Mouse (Mus musculus) yolk sac, embryonic 10.5 days (tissue): ENCODE measurements around the gene Sucnr1.
"Not testable (repeated sequence)": the region's sequence is repeated elsewhere in the genome, so short reads cannot be mapped to it uniquely, and the experiment has no call there.

Experiments
- DNase-seq: peaks from one replicate; pipeline ENCODE4 v3.0.0-alpha.2; 2017; ENCODE audit warnings: low spot score

Sucnr1 gene

GRCm38 (mm10) chr3:60081648-60082047 is at the start of gene Sucnr1:
Gene Sucnr1 (plus strand): TSS chr3:60081869.
- DNase-seq = no peak

GRCm38 (mm10) chr3:60046221-60046913 is 35.3 kb upstream of the Sucnr1 start:
- DNase-seq = no peak

- no peak for DNase-seq
Observed at GRCm38 (mm10) chr3:60053231-60053927, 28.3 kb upstream of the Sucnr1 start.

- DNase-seq = no peak
Observed at GRCm38 (mm10) chr3:60053931-60054330, 27.7 kb upstream of the Sucnr1 start.

- no peak for DNase-seq
Observed at GRCm38 (mm10) chr3:60056451-60056850, 25.2 kb upstream of the Sucnr1 start.

- DNase-seq = no peak
Observed at GRCm38 (mm10) chr3:60057070-60057808, 24.4 kb upstream of the Sucnr1 start.

- DNase-seq = no peak
Observed at GRCm38 (mm10) chr3:60057809-60058082, 23.9 kb upstream of the Sucnr1 start.

GRCm38 (mm10) chr3:60078883-60079415 is 2.7 kb upstream of the Sucnr1 start:
- DNase-seq = no peak

GRCm38 (mm10) chr3:60080572-60080971 is 1.1 kb upstream of the Sucnr1 start:
- DNase-seq = no peak

GRCm38 (mm10) chr3:60082746-60083145 is 1.1 kb downstream of the Sucnr1 start:
- DNase-seq = no peak

- DNase-seq = no peak
Observed at GRCm38 (mm10) chr3:60085729-60086128, 4.1 kb downstream of the Sucnr1 start.

- no peak for DNase-seq
Observed at GRCm38 (mm10) chr3:60091321-60091720, 9.7 kb downstream of the Sucnr1 start.

GRCm38 (mm10) chr3:60094386-60095156 is 12.9 kb downstream of the Sucnr1 start:
- DNase-seq = peak; percentile 47

GRCm38 (mm10) chr3:60096941-60097340 is 15.3 kb downstream of the Sucnr1 start:
- DNase-seq = no peak

GRCm38 (mm10) chr3:60097485-60097884 is 15.8 kb downstream of the Sucnr1 start:
- no peak for DNase-seq

- no peak for DNase-seq
Observed at GRCm38 (mm10) chr3:60098521-60098920, 16.9 kb downstream of the Sucnr1 start.

GRCm38 (mm10) chr3:60104462-60105109 is 22.9 kb downstream of the Sucnr1 start:
- no peak for DNase-seq

- not testable (repeated sequence) for DNase-seq
Observed at GRCm38 (mm10) chr3:60106446-60106845, 24.8 kb downstream of the Sucnr1 start.

GRCm38 (mm10) chr3:60107736-60108135 is 26.1 kb downstream of the Sucnr1 start:
- no peak for DNase-seq

GRCm38 (mm10) chr3:60108815-60109214 is 27.1 kb downstream of the Sucnr1 start:
- no peak for DNase-seq

- no peak for DNase-seq
Observed at GRCm38 (mm10) chr3:60111135-60111710, 29.6 kb downstream of the Sucnr1 start.
